Mouse (Mus musculus): ENCODE data around the gene Gm20850. TPM values are rescaled to one million over a fixed set of nuclear protein-coding genes. Genes with fewer than 3 reads are reported as not detected.
"Not testable (repeated sequence)": the region's sequence is repeated elsewhere in the genome, so short reads cannot be mapped to it uniquely, and the experiment has no call there.

Gm20850 gene
- not detected in 2 replicates for polyA plus RNA-seq (2015; fragmentation: Nextera tagmentation; extraction: Ambion mirVana)

GRCm38 (mm10) chrY:75715022-75715421, at the start of gene Gm20850:
TSS of gene Gm20850 (plus strand) at chrY:75715322.
- not testable (repeated sequence) for ATAC-seq (ENCODE audit: insufficient read depth, low FRiP score, low read depth); H3K4me3 ChIP-seq (replicated peaks); H3K27ac ChIP-seq; H3K9me3 ChIP-seq; H3K4me2 ChIP-seq; H3K27me3 ChIP-seq (replicated peaks); H3K4me1 ChIP-seq; H3K9ac ChIP-seq; H3K36me3 ChIP-seq
- no CpG with 5 or more reads among the region's 6 CpGs for WGBS
